Mouse (Mus musculus): ENCODE results near the gene Skap1. TPM values are rescaled to one million over a fixed set of nuclear protein-coding genes. Genes with fewer than 3 reads are reported as not detected.

Skap1 gene
- polyA plus RNA-seq (2012; ENCODE audit: insufficient read depth, low replicate concordance) = not detected in 2 replicates

GRCm38 (mm10) chr11:96463986-96464715 lies at the start of gene Skap1:
Gene Skap1 (plus strand): TSS chr11:96464593.
- peaks cover 79% of the 10 kb centered on the region for H3K27me3 ChIP-seq (replicated peaks)
- H3K36me3 ChIP-seq (replicated peaks; ENCODE audit: low read length) = no peaks in the 10 kb centered on the region
- H3K4me1 ChIP-seq = no peaks in the 10 kb centered on the region
- H3K9me3 ChIP-seq = no peaks in the 10 kb centered on the region
- no peak for TF ChIP-seq GATA1 (IDR thresholded peaks at IDR 0.05; ENCODE audit: borderline replicate concordance, low read length)
- no peak for TF ChIP-seq FLI1 (IDR thresholded peaks at IDR 0.05; ENCODE audit: low read length)
- no peak within 1 kb of the TSS for H3K4me3 ChIP-seq (replicated peaks)

GRCm38 (mm10) chr11:96421074-96421473 lies 43.3 kb upstream of the Skap1 start:
- H3K27me3 ChIP-seq (replicated peaks) = peaks cover 59% of the 10 kb centered on the region
- peaks cover 8% of the 10 kb centered on the region for H3K9me3 ChIP-seq
- H3K36me3 ChIP-seq (replicated peaks; ENCODE audit: low read length) = no peaks in the 10 kb centered on the region
- TF ChIP-seq GATA1 (IDR thresholded peaks at IDR 0.05; ENCODE audit: borderline replicate concordance, low read length) = no peak
- no peak for TF ChIP-seq FLI1 (IDR thresholded peaks at IDR 0.05; ENCODE audit: low read length)
- H3K4me3 ChIP-seq (replicated peaks) = no peak overlapping the region
- no peaks in the 10 kb centered on the region for H3K4me1 ChIP-seq

GRCm38 (mm10) chr11:96421517-96422265 lies 42.7 kb upstream of the Skap1 start:
- TF ChIP-seq FLI1 (IDR thresholded peaks at IDR 0.05; ENCODE audit: low read length) (no peak), GATA1 (IDR thresholded peaks at IDR 0.05; ENCODE audit: borderline replicate concordance, low read length) (no peak)
- Histone ChIP-seq H3K4me3 (replicated peaks) (no peak overlapping the region), H3K27me3 (replicated peaks) (peaks cover 58% of the 10 kb centered on the region), H3K9me3 (peaks cover 8% of the 10 kb centered on the region), H3K36me3 (replicated peaks; ENCODE audit: low read length) (no peaks in the 10 kb centered on the region), H3K4me1 (no peaks in the 10 kb centered on the region)

- Histone ChIP-seq H3K9me3 (peaks cover 8% of the 10 kb centered on the region), H3K4me1 (no peaks in the 10 kb centered on the region), H3K36me3 (replicated peaks; ENCODE audit: low read length) (no peaks in the 10 kb centered on the region), H3K27me3 (replicated peaks) (peaks cover 60% of the 10 kb centered on the region), H3K4me3 (replicated peaks) (no peak overlapping the region)
- TF ChIP-seq GATA1 (IDR thresholded peaks at IDR 0.05; ENCODE audit: borderline replicate concordance, low read length) = no peak
- TF ChIP-seq FLI1 (IDR thresholded peaks at IDR 0.05; ENCODE audit: low read length) = no peak
Measured at GRCm38 (mm10) chr11:96425193-96425592, 39.2 kb upstream of the Skap1 start.

GRCm38 (mm10) chr11:96426191-96426590 lies 38.2 kb upstream of the Skap1 start:
- Histone ChIP-seq H3K4me3 (replicated peaks) (no peak overlapping the region), H3K36me3 (replicated peaks; ENCODE audit: low read length) (no peaks in the 10 kb centered on the region), H3K4me1 (no peaks in the 10 kb centered on the region), H3K9me3 (peaks cover 8% of the 10 kb centered on the region), H3K27me3 (replicated peaks) (peaks cover 57% of the 10 kb centered on the region)
- TF ChIP-seq GATA1 (IDR thresholded peaks at IDR 0.05; ENCODE audit: borderline replicate concordance, low read length) (no peak), FLI1 (IDR thresholded peaks at IDR 0.05; ENCODE audit: low read length) (no peak)

- H3K27me3 ChIP-seq (replicated peaks) = peaks cover 56% of the 10 kb centered on the region
- H3K36me3 ChIP-seq (replicated peaks; ENCODE audit: low read length) = no peaks in the 10 kb centered on the region
- peaks cover 8% of the 10 kb centered on the region for H3K9me3 ChIP-seq
- H3K4me1 ChIP-seq = no peaks in the 10 kb centered on the region
- H3K4me3 ChIP-seq (replicated peaks) = no peak overlapping the region
- TF ChIP-seq GATA1 (IDR thresholded peaks at IDR 0.05; ENCODE audit: borderline replicate concordance, low read length) (no peak), FLI1 (IDR thresholded peaks at IDR 0.05; ENCODE audit: low read length) (no peak)
Measured at GRCm38 (mm10) chr11:96426805-96427204, 37.6 kb upstream of the Skap1 start.

- Histone ChIP-seq H3K36me3 (replicated peaks; ENCODE audit: low read length) (no peaks in the 10 kb centered on the region), H3K27me3 (replicated peaks) (peaks cover 59% of the 10 kb centered on the region), H3K4me1 (no peaks in the 10 kb centered on the region), H3K9me3 (peaks cover 8% of the 10 kb centered on the region), H3K4me3 (replicated peaks) (no peak overlapping the region)
- TF ChIP-seq FLI1 (IDR thresholded peaks at IDR 0.05; ENCODE audit: low read length) (no peak), GATA1 (IDR thresholded peaks at IDR 0.05; ENCODE audit: borderline replicate concordance, low read length) (no peak)
Measured at GRCm38 (mm10) chr11:96429062-96429461, 35.3 kb upstream of the Skap1 start.

- Histone ChIP-seq H3K4me3 (replicated peaks) (no peak overlapping the region), H3K9me3 (peaks cover 7% of the 10 kb centered on the region), H3K4me1 (no peaks in the 10 kb centered on the region), H3K36me3 (replicated peaks; ENCODE audit: low read length) (no peaks in the 10 kb centered on the region), H3K27me3 (replicated peaks) (peaks cover 61% of the 10 kb centered on the region)
- TF ChIP-seq FLI1 (IDR thresholded peaks at IDR 0.05; ENCODE audit: low read length) (no peak), GATA1 (IDR thresholded peaks at IDR 0.05; ENCODE audit: borderline replicate concordance, low read length) (no peak)
Measured at GRCm38 (mm10) chr11:96429891-96430290, 34.5 kb upstream of the Skap1 start.

- peaks cover 59% of the 10 kb centered on the region for H3K27me3 ChIP-seq (replicated peaks)
- H3K36me3 ChIP-seq (replicated peaks; ENCODE audit: low read length) = no peaks in the 10 kb centered on the region
- H3K4me3 ChIP-seq (replicated peaks) = no peak overlapping the region
- no peaks in the 10 kb centered on the region for H3K4me1 ChIP-seq
- no peaks in the 10 kb centered on the region for H3K9me3 ChIP-seq
- no peak for TF ChIP-seq FLI1 (IDR thresholded peaks at IDR 0.05; ENCODE audit: low read length)
- TF ChIP-seq GATA1 (IDR thresholded peaks at IDR 0.05; ENCODE audit: borderline replicate concordance, low read length) = no peak
Measured at GRCm38 (mm10) chr11:96431871-96432270, 32.5 kb upstream of the Skap1 start.

GRCm38 (mm10) chr11:96434888-96435287 lies 29.5 kb upstream of the Skap1 start:
- no peaks in the 10 kb centered on the region for H3K36me3 ChIP-seq (replicated peaks; ENCODE audit: low read length)
- no peaks in the 10 kb centered on the region for H3K4me1 ChIP-seq
- H3K4me3 ChIP-seq (replicated peaks) = no peak overlapping the region
- TF ChIP-seq FLI1 (IDR thresholded peaks at IDR 0.05; ENCODE audit: low read length) (no peak), GATA1 (IDR thresholded peaks at IDR 0.05; ENCODE audit: borderline replicate concordance, low read length) (no peak)
- peaks cover 68% of the 10 kb centered on the region for H3K27me3 ChIP-seq (replicated peaks)
- no peaks in the 10 kb centered on the region for H3K9me3 ChIP-seq

Measured in megakaryocyte, embryonic 14.5 days (primary cell).